Mouse (Mus musculus) CH12.LX (cell line): ENCODE measurements around the gene Gm16253. TPM values are rescaled to one million over a fixed set of nuclear protein-coding genes. Genes with fewer than 3 reads are reported as not detected.

Experiments used
- DNase-seq: peaks from one replicate; pipeline ENCODE4 v3.0.0-alpha.2; 2013; ENCODE audit errors: extremely low read depth
- H3K27ac ChIP-seq: 2 replicates; pipeline ENCODE4 v1.5.1; 2012; ENCODE audit warnings: low read depth, mild to moderate bottlenecking, control low read depth, moderate library complexity; ENCODE audit not compliant: insufficient read depth
- H3K27me3 ChIP-seq: replicated peaks from 2 replicates; pipeline ENCODE3; 2012; ENCODE audit warnings: inconsistent platforms
- H3K36me3 ChIP-seq, 2 experiments: replicated peaks in 1 of 2; 2 replicates each; pipeline versions ENCODE3 to v1.6.1; 2012; ENCODE audit warnings: inconsistent platforms in 1 of 2, low read length in 1 of 2, mild to moderate bottlenecking in 1 of 2, mixed read lengths in 1 of 2, moderate library complexity in 1 of 2; ENCODE audit not compliant: control insufficient read depth in 1 of 2, insufficient read depth in 1 of 2
- H3K4me1 ChIP-seq, 2 experiments: 2 replicates each; pipeline ENCODE4 v1.6.1; 2012; ENCODE audit warnings: inconsistent platforms in 1 of 2, moderate library complexity in 1 of 2; ENCODE audit not compliant: insufficient read depth in 2 of 2, control insufficient read depth in 1 of 2
- H3K4me2 ChIP-seq: 2 replicates; pipeline ENCODE4 v1.6.1; 2012; ENCODE audit warnings: low read depth, mild to moderate bottlenecking, control low read depth; ENCODE audit not compliant: poor library complexity, insufficient read depth, severe bottlenecking
- H3K4me3 ChIP-seq, 3 experiments: fragments of 150-350 bp in 1 of 3; sonication (generic) in 1 of 3; replicated peaks in 1 of 3; 2 replicates each; pipeline versions ENCODE3 to v1.5.1; 2011 to 2012; ENCODE audit warnings: low read depth in 2 of 3, low read length in 2 of 3, mild to moderate bottlenecking in 2 of 3, moderate library complexity in 2 of 3, control low read depth in 1 of 3, improper control_type of control experiment in 1 of 3, inconsistent platforms in 1 of 3, mixed read lengths in 1 of 3; ENCODE audit not compliant: poor library complexity in 1 of 3
- H3K79me2 ChIP-seq: replicated peaks from 2 replicates; pipeline ENCODE4 v1.6.1; 2012; ENCODE audit warnings: mild to moderate bottlenecking, moderate library complexity; ENCODE audit not compliant: control insufficient read depth, poor library complexity, insufficient read depth, severe bottlenecking; ENCODE audit errors: extremely low read depth
- H3K9ac ChIP-seq: 2 replicates; pipeline ENCODE4 v1.6.1; 2012; ENCODE audit warnings: low read depth, mild to moderate bottlenecking, control low read depth, moderate library complexity; ENCODE audit not compliant: insufficient read depth
- H3K9me3 ChIP-seq: replicated peaks from 2 replicates; pipeline ENCODE3; 2012; ENCODE audit warnings: low read length, inconsistent platforms, mixed read lengths
- CHD1 ChIP-seq: IDR thresholded peaks from 2 replicates; pipeline ENCODE4 v1.6.1; 2012; ENCODE audit warnings: low read depth, low read length, improper control_type of control experiment, inconsistent platforms
- CTCF ChIP-seq, 2 experiments: IDR thresholded peaks in 1 of 2; conservative IDR thresholded peaks in 1 of 2; 2 replicates each; pipeline ENCODE4 v1.5.1; 2011 to 2012; ENCODE audit warnings: low read depth in 2 of 2, low read length in 2 of 2, improper control_type of control experiment in 1 of 2, inconsistent platforms in 1 of 2, mild to moderate bottlenecking in 1 of 2, moderate library complexity in 1 of 2
- ELF1 ChIP-seq: IDR thresholded peaks from 2 replicates; pipeline ENCODE4 v1.6.1; 2014; ENCODE audit warnings: low read depth, mild to moderate bottlenecking, inconsistent platforms, low read length, improper control_type of control experiment
- JUN ChIP-seq: IDR thresholded peaks from 2 replicates; pipeline ENCODE4 v1.6.1; 2011; ENCODE audit warnings: low read depth, mild to moderate bottlenecking, low read length, improper control_type of control experiment, moderate library complexity; ENCODE audit not compliant: insufficient read depth
- JUND ChIP-seq: conservative IDR thresholded peaks from 2 replicates; pipeline ENCODE4 v1.6.1; 2011; ENCODE audit warnings: low read depth, low read length, improper control_type of control experiment
- MAFK ChIP-seq: IDR thresholded peaks from 2 replicates; pipeline ENCODE4 v1.6.1; 2011; ENCODE audit warnings: low read length, improper control_type of control experiment; ENCODE audit not compliant: insufficient replicate concordance
- MXI1 ChIP-seq: IDR thresholded peaks from 2 replicates; pipeline ENCODE4 v1.6.1; 2011; ENCODE audit warnings: mild to moderate bottlenecking, low read depth, low read length, improper control_type of control experiment
- MYC ChIP-seq: IDR thresholded peaks from 2 replicates; pipeline ENCODE4 v1.6.1; 2011; ENCODE audit warnings: low read depth, mild to moderate bottlenecking, improper control_type of control experiment, low read length
- POLR2AphosphoS2 ChIP-seq: IDR thresholded peaks from 2 replicates; pipeline ENCODE4 v1.6.1; 2011; ENCODE audit warnings: low read depth, low read length, improper control_type of control experiment
- TCF12 ChIP-seq: IDR thresholded peaks from 2 replicates; pipeline ENCODE4 v1.6.1; 2014; ENCODE audit warnings: low read depth, mild to moderate bottlenecking, inconsistent platforms, low read length, improper control_type of control experiment
- ZC3H11A ChIP-seq: IDR thresholded peaks from 2 replicates; pipeline ENCODE4 v1.6.1; 2012; ENCODE audit warnings: low read depth, mild to moderate bottlenecking, inconsistent platforms, low read length, improper control_type of control experiment
- ZMIZ1 ChIP-seq: IDR thresholded peaks from 2 replicates; pipeline ENCODE4 v1.6.1; 2012; ENCODE audit warnings: low read depth, mild to moderate bottlenecking, inconsistent platforms, low read length, improper control_type of control experiment
- dilution Hi-C: fragments of 300-500 bp; cut with MboI; formaldehyde crosslinking; loops from 2 replicates; pipeline ENCODE4 v1.14.3; 2020; ENCODE audit warnings: low sequenced_read_pairs; ENCODE audit not compliant: extremely low pct_unique_long_range_greater_than_20kb, extremely low pct_ligation_motif_present
- in situ Hi-C: fragments of 300-500 bp; cut with MboI; formaldehyde crosslinking; loops from 3 replicates; pipeline ENCODE4 v1.14.3; 2019; ENCODE audit warnings: low sequenced_read_pairs, low pct_ligation_motif_present, low pct_unique_long_range_greater_than_20kb, mixed read lengths
- polyA plus RNA-seq: library from polyadenylated mRNA; unstranded; fragments of >175 nt; gene quantifications from 2 replicates; pipeline ENCODE4 v1.2.1, GENCODE M21; 2012; ENCODE audit warnings: low read depth; ENCODE audit not compliant: insufficient read length
- total RNA-seq, 2 experiments: library from RNA; depleted of rRNA; stranded (reverse); fragments of 300-350 nt in 1 of 2; fragments of >200 nt in 1 of 2; gene quantifications; 2 replicates each; pipeline ENCODE4 v1.2.3; 2012 to 2014

Gene Gm16253
- total and polyA plus RNA-seq, 3 experiments: 0.46 to 0.72 TPM; not detected in 1

GRCm38 (mm10) chr3:96581141-96581540, 4.4 kb downstream of the Gm16253 start:
- peaks cover 0 to 6% of the 10 kb centered on the region in 2 experiments for H3K36me3 ChIP-seq
- no peaks in the 10 kb centered on the region for H3K9me3 ChIP-seq
- no peaks in the 10 kb centered on the region for H3K79me2 ChIP-seq
- no peaks in the 10 kb centered on the region for H3K27me3 ChIP-seq
- dilution Hi-C loops (no loop called here), in situ Hi-C loops (loop anchor here (5.0 kb wide), 1 partner anchor 39 kb away; no protein-coding TSS in a partner anchor)
- H3K4me3 ChIP-seq: no peak overlapping the region
- TF ChIP-seq ZC3H11A (no peak), MYC (no peak), TCF12 (no peak), ZMIZ1 (no peak), JUND (no peak), JUN (no peak), POLR2AphosphoS2 (no peak), MXI1 (no peak), CHD1 (no peak)
- H3K4me2 ChIP-seq: no peak overlapping the region
- no peak for DNase-seq
- H3K27ac ChIP-seq: no peak overlapping the region
- no peak overlapping the region for H3K9ac ChIP-seq
- H3K4me1 ChIP-seq: peaks cover 5 to 30% of the 10 kb centered on the region in 2 experiments

GRCm38 (mm10) chr3:96581771-96582515, 5.2 kb downstream of the Gm16253 start:
- dilution Hi-C loops: no loop called here

GRCm38 (mm10) chr3:96583386-96583785, 6.6 kb downstream of the Gm16253 start:
- H3K36me3 ChIP-seq: peaks cover 0 to 8% of the 10 kb centered on the region in 2 experiments
- H3K79me2 ChIP-seq: no peaks in the 10 kb centered on the region
- no peaks in the 10 kb centered on the region for H3K27me3 ChIP-seq
- peaks cover 3% of the 10 kb centered on the region for H3K9me3 ChIP-seq
- no peak overlapping the region for H3K4me2 ChIP-seq
- dilution Hi-C loops: no loop called here
- H3K4me3 ChIP-seq: no peak overlapping the region
- no peak overlapping the region for H3K9ac ChIP-seq
- no peak overlapping the region for H3K27ac ChIP-seq
- DNase-seq: no peak
- TF ChIP-seq ELF1 (no peak), CTCF (conservative IDR thresholded peaks at IDR 0.05 in 1 of 2, IDR thresholded peaks at IDR 0.05 in 1 of 2; ENCODE audit: low read depth in 2 of 2, low read length in 2 of 2) (peak in 1 of 2 experiments; percentile 24; a peak in 1 of 4 replicates)
- in situ Hi-C loops: loop anchor here (5.0 kb wide), 1 partner anchor 41 kb away; no protein-coding TSS in a partner anchor
- peaks cover 5 to 19% of the 10 kb centered on the region in 2 experiments for H3K4me1 ChIP-seq

More at GRCm38 (mm10) chr3:96581771-96582515, 5.2 kb downstream of the Gm16253 start:
- H3K27me3 ChIP-seq: no peaks in the 10 kb centered on the region
- H3K4me1 ChIP-seq: peaks cover 5 to 29% of the 10 kb centered on the region in 2 experiments
- H3K9me3 ChIP-seq: no peaks in the 10 kb centered on the region
- no peak overlapping the region for H3K4me2 ChIP-seq
- no peak overlapping the region for H3K4me3 ChIP-seq
- in situ Hi-C loops: loop anchor here (5.0 kb wide), 1 partner anchor 40 kb away; no protein-coding TSS in a partner anchor
- DNase-seq: no peak
- TF ChIP-seq MAFK: no peak
- TF ChIP-seq MYC: no peak
- H3K79me2 ChIP-seq: no peaks in the 10 kb centered on the region
- peaks cover 0 to 8% of the 10 kb centered on the region in 2 experiments for H3K36me3 ChIP-seq
- H3K27ac ChIP-seq: no peak overlapping the region
- no peak overlapping the region for H3K9ac ChIP-seq
